9 mouse cellular contexts compared by ENCODE assay signal in the genomic region with DNA sequence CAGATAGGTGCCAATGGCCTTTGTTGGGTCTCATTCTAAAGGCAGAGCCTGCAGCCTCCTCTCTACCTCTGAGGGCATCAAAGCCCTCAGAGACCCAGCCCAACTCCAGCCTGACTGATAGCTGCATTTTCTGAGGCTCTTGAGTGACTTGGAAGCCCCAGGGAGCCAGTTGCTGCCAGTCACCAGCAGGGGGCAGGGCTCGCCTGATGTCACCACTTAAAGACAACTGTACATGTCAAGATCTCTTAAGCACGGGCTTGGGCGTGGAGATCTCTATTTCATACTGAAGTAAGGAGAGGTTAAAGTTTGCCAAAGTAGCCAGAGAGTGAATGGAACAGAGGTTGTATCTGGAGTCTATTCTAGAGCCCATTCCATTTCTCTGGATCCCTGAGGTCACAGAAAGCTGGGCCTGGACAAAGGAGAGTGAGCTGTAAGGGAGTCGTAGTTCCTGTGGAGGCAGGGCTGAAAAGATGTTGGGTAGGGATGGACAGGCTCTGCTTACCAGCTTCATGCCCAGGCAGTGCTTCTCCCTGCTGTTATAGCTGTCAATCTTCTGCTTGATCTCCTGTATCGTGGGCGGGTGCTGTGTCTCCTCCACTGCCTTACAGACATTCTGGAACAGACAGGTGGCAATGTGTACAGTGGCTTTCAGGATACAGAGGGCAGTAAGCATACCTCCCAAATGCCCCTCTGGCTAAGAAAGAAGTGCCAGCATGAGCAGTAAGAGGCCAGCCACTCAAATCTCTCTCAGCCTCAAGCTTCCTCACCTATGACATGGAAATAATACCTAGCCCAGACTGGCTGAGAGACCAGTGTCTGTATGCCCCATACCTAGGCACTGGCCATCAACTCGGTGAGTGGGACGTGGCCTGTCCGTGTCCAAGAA. TPM values are rescaled to one million over a fixed set of nuclear protein-coding genes. Genes with fewer than 3 reads are reported as not detected.
DNase-seq lines count a peak whose midpoint lies in the region; ATAC-seq and TF ChIP-seq lines count a peak whose summit lies in the region.
"Had no signal": no experiment of that assay in that cellular context is flagged by ENCODE, and none has a peak within 500 bp of the region (broad histone marks: within the 10 kb centered on the region; RNA-seq: fewer than 3 reads in every experiment).

No protein-coding gene starts in this region.

- whole genome bisulfite sequencing in kidney, embryonic 16.5 days: 66% methylated on average over 9 of the region's 9 CpGs
- 63% methylated on average over 9 of the region's 9 CpGs for WGBS in liver, adult 2 months

- no peaks in the 10 kb centered on the region for H3K27me3 ChIP-seq in kidney, embryonic 16.5 days (ENCODE audit: insufficient read depth, low read length)
- H3K27me3 ChIP-seq in liver, adult 2 months (ENCODE audit: control insufficient read depth, insufficient read depth, low read length): no peaks in the 10 kb centered on the region
- no peaks in the 10 kb centered on the region for H3K27me3 ChIP-seq in splenic B cell, adult 2 months (ENCODE audit: control insufficient read depth, insufficient read depth, low read length, poor library complexity, severe bottlenecking)
- H3K27me3 ChIP-seq: embryonic facial prominence, embryonic 12.5 days had no signal

- H3K9ac ChIP-seq in kidney, embryonic 16.5 days (replicated peaks; ENCODE audit: low read length): no peak overlapping the region
- H3K9ac ChIP-seq in liver, adult 2 months (ENCODE audit: low read depth, low read length): no peak overlapping the region
- H3K9ac ChIP-seq: embryonic facial prominence, embryonic 12.5 days had no signal

- ATAC-seq in kidney, embryonic 16.5 days (ENCODE audit: low FRiP score, low TSS enrichment): peak; percentile 34; the same call in 1 of the 2 replicates

- no peak overlapping the region for H3K4me2 ChIP-seq in kidney, embryonic 16.5 days (replicated peaks; ENCODE audit: low read depth, low read length)
- H3K4me2 ChIP-seq: embryonic facial prominence, embryonic 12.5 days had no signal

- peak; percentile 82 for DNase-seq in A20 (ENCODE audit: low read depth, low spot score)
- peak; percentile 89 for DNase-seq in adrenal gland, postnatal 10 days
- peak; percentile 66 for DNase-seq in embryo, embryonic 11.5 days (ENCODE audit: low read depth, low spot score)
- DNase-seq in gastrocnemius, postnatal 4 days (ENCODE audit: low spot score in 2 of 2): peak; percentile 52 to 84
- DNase-seq in liver, adult 2 months (ENCODE audit: extremely low read depth, low read depth, low spot score): peak; percentile 70
- peak; percentile 79 to 86 for DNase-seq in natural killer cell, adult 2 months (ENCODE audit: low spot score in 2 of 2)
- DNase-seq in splenic B cell, adult 2 months (ENCODE audit: low read depth, low spot score): peak; percentile 90

- H3K79me2 ChIP-seq in liver, adult 2 months (ENCODE audit: control insufficient read depth, insufficient read depth, low read length): no peaks in the 10 kb centered on the region

- no peaks in the 10 kb centered on the region for H3K4me1 ChIP-seq in kidney, embryonic 16.5 days (ENCODE audit: insufficient read depth, low read length)
- peaks cover 28% of the 10 kb centered on the region for H3K4me1 ChIP-seq in liver, adult 2 months (ENCODE audit: control insufficient read depth, insufficient read depth, low read length)
- H3K4me1 ChIP-seq: embryonic facial prominence, embryonic 12.5 days had no signal

- 0 out of 2 replicates have a peak, but pooled peaks cover 3% of the 10 kb centered on the region for H3K36me3 ChIP-seq in kidney, embryonic 16.5 days (ENCODE audit: insufficient read depth, low read length)
- peaks cover 12% of the 10 kb centered on the region for H3K36me3 ChIP-seq in liver, adult 2 months (ENCODE audit: control insufficient read depth, insufficient read depth, low read length)
- H3K36me3 ChIP-seq in splenic B cell, adult 2 months (ENCODE audit: control insufficient read depth, insufficient read depth, low read length, poor library complexity, severe bottlenecking): peaks cover 13% of the 10 kb centered on the region

- peak; percentile 96 for TF ChIP-seq CTCF in liver, adult 2 months (IDR thresholded peaks at IDR 0.05; ENCODE audit: low read depth, low read length)

- no peak overlapping the region for H3K27ac ChIP-seq in kidney, embryonic 16.5 days (ENCODE audit: low read length)
- H3K27ac ChIP-seq in liver, adult 2 months (replicated peaks; ENCODE audit: insufficient read depth, low read depth, low read length): no peak overlapping the region
- H3K27ac ChIP-seq: embryonic facial prominence, embryonic 12.5 days had no signal

- no peak for TF ChIP-seq POLR2A in liver, adult 2 months (IDR thresholded peaks at IDR 0.05; ENCODE audit: extremely low read depth, insufficient read depth, low read length)

- no peaks in the 10 kb centered on the region for H3K9me3 ChIP-seq in kidney, embryonic 16.5 days (ENCODE audit: low read length)
- H3K9me3 ChIP-seq: embryonic facial prominence, embryonic 12.5 days had no signal

- H3K4me3 ChIP-seq in kidney, embryonic 16.5 days (ENCODE audit: low read length): no peak overlapping the region
- no peak overlapping the region for H3K4me3 ChIP-seq in liver, adult 2 months (ENCODE audit: insufficient read depth, low read depth, low read length)
- H3K4me3 ChIP-seq: embryonic facial prominence, embryonic 12.5 days had no signal

RNA-seq across cellular contexts. Expression of a gene that starts 28.9 kb away (rescaled TPM):
- total RNA-seq in adrenal gland, postnatal 10 days (2021): 10 to 100 TPM; 40.3 to 50.5 TPM
- 10 to 100 TPM; 25.3 to 27.2 TPM for total RNA-seq in gastrocnemius, postnatal 4 days (2021)
- polyA plus RNA-seq in kidney, embryonic 16.5 days (2015; fragmentation: Nextera tagmentation; extraction: Ambion mirVana): 70.0 and 70.5 TPM in 2 replicates
- 20.9 and 25.6 TPM in 2 replicates for total RNA-seq in liver, adult 2 months (2014; rRNA removed)
- 24.0 and 28.9 TPM in 2 replicates for polyA plus RNA-seq in liver, adult 2 months (2012; rRNA removed)

RNA-seq across cellular contexts. Expression of a gene that starts 43.7 kb away (rescaled TPM):
- total RNA-seq in adrenal gland, postnatal 10 days (2021): 1 to 10 TPM; 3.6 to 5.8 TPM
- under 1 TPM; 0.17 to 0.29 TPM for total RNA-seq in gastrocnemius, postnatal 4 days (2021)
- 5.9 and 6.1 TPM in 2 replicates for polyA plus RNA-seq in kidney, embryonic 16.5 days (2015; fragmentation: Nextera tagmentation; extraction: Ambion mirVana)
- total RNA-seq in liver, adult 2 months (2014; rRNA removed): 0.87 and 1.3 TPM in 2 replicates
- polyA plus RNA-seq in liver, adult 2 months (2012; rRNA removed): 0.50 and 0.73 TPM in 2 replicates
